Mouse (Mus musculus) bone marrow macrophage, adult 2 months (primary cell): ENCODE measurements around the gene Maf.

Experiments
- CTCF ChIP-seq: IDR thresholded peaks from 2 replicates; pipeline ENCODE4 v1.5.1; 2012; ENCODE audit warnings: low read depth, mild to moderate bottlenecking, low read length, moderate library complexity
- POLR2A ChIP-seq: IDR thresholded peaks from 2 replicates; pipeline ENCODE4 v1.6.1; 2012; ENCODE audit warnings: mild to moderate bottlenecking, low read depth, low read length, borderline replicate concordance

- TF ChIP-seq CTCF (no peak), POLR2A (no peak)
These were observed 8.4 kb downstream of the Maf start for GRCm38 (mm10) chr8:115699151-115699550.
